Mouse (Mus musculus) thymus, adult 2 months (tissue): ENCODE measurements around the gene Dedd2. TPM values are rescaled to one million over a fixed set of nuclear protein-coding genes. Genes with fewer than 3 reads are reported as not detected.

Source experiments
- DNase-seq: peaks from one replicate; pipeline ENCODE4 v3.0.0; 2021
- H3K27ac ChIP-seq: fragments of 200-500 bp; 2 replicates; pipeline ENCODE4 v1.5.1; 2012; ENCODE audit warnings: low read length, control low read depth; ENCODE audit not compliant: control insufficient read depth, insufficient read depth
- H3K27me3 ChIP-seq: fragments of 200-500 bp; 2 replicates; pipeline ENCODE4 v1.6.1; 2012; ENCODE audit warnings: mild to moderate bottlenecking, low read length, moderate library complexity, mixed read lengths; ENCODE audit not compliant: control insufficient read depth, insufficient read depth
- H3K36me3 ChIP-seq: fragments of 200-500 bp; 2 replicates; pipeline ENCODE4 v1.6.1; 2012; ENCODE audit warnings: mild to moderate bottlenecking, low read length, moderate library complexity; ENCODE audit not compliant: control insufficient read depth, insufficient read depth
- H3K4me1 ChIP-seq: fragments of 200-500 bp; replicated peaks from 2 replicates; pipeline ENCODE4 v1.6.1; 2012; ENCODE audit warnings: low read length; ENCODE audit not compliant: control insufficient read depth, insufficient read depth
- H3K4me3 ChIP-seq: fragments of 200-500 bp; 2 replicates; pipeline ENCODE4 v1.5.1; 2012; ENCODE audit warnings: mild to moderate bottlenecking, low read length, control low read depth, moderate library complexity; ENCODE audit not compliant: control insufficient read depth, insufficient read depth
- CTCF ChIP-seq: fragments of 200-500 bp; IDR thresholded peaks from 2 replicates; pipeline ENCODE4 v1.5.1; 2012; ENCODE audit warnings: mild to moderate bottlenecking, control low read depth, low read length, moderate library complexity, borderline replicate concordance; ENCODE audit not compliant: control insufficient read depth, poor library complexity, insufficient read depth; ENCODE audit errors: extremely low read depth
- POLR2A ChIP-seq: fragments of 200-500 bp; IDR thresholded peaks from 2 replicates; pipeline ENCODE4 v1.6.1; 2012; ENCODE audit warnings: mild to moderate bottlenecking, low read length, control low read depth, moderate library complexity; ENCODE audit not compliant: control insufficient read depth, poor library complexity, insufficient read depth; ENCODE audit errors: extremely low read depth
- WGBS: fragments of 180-500 bp; shearing (Covaris S2); methylation state at CpG from one replicate; pipeline ENCODE4 v1.1.7; 2018; 5-methylcytosine and 5-hydroxymethylcytosine counted together
- polyA plus RNA-seq: library from polyadenylated mRNA; depleted of rRNA; stranded (reverse); fragments of >200 nt; gene quantifications from 2 replicates; pipeline ENCODE4 v1.2.3, GENCODE M21; 2012

Dedd2 gene
- polyA plus RNA-seq, 1 experiment, result 102 TPM

GRCm38 (mm10) chr7:25180512-25180911 is 39.9 kb downstream of the Dedd2 start:
- Histone ChIP-seq H3K27me3 (peaks cover 12% of the 10 kb centered on the region), H3K4me3 (no peak overlapping the region), H3K4me1 (peaks cover 27% of the 10 kb centered on the region), H3K27ac (no peak overlapping the region), H3K36me3 (no peaks in the 10 kb centered on the region)
- TF ChIP-seq POLR2A, result no peak
- TF ChIP-seq CTCF, result no peak
- DNase-seq, result no peak
- WGBS, result 10% methylated on average over 6 of the region's 6 CpGs

GRCm38 (mm10) chr7:25179606-25180161 is 40.7 kb downstream of the Dedd2 start, which contains the start of gene Pou2f2:
Gene Pou2f2 (minus strand): TSS chr7:25179726.
- peaks cover 27% of the 10 kb centered on the region for H3K4me1 ChIP-seq
- H3K27me3 ChIP-seq, result peaks cover 12% of the 10 kb centered on the region
- H3K36me3 ChIP-seq, result no peaks in the 10 kb centered on the region
- DNase-seq, result peak; percentile 83
- H3K27ac ChIP-seq, result no peak within 1 kb of the TSS
- H3K4me3 ChIP-seq, result peak within 1 kb of the TSS; percentile 37
- TF ChIP-seq CTCF (peak; percentile 64; the same call in 1 of the 2 replicates), POLR2A (no peak)
- WGBS, result 3% methylated on average over 44 of the region's 56 CpGs

- Histone ChIP-seq H3K27ac (no peak overlapping the region), H3K4me1 (peaks cover 27% of the 10 kb centered on the region), H3K27me3 (peaks cover 12% of the 10 kb centered on the region), H3K36me3 (no peaks in the 10 kb centered on the region), H3K4me3 (0 out of 2 replicates have a peak overlapping the region, but pooled peaks have one; percentile 6)
- peak; percentile 19 for DNase-seq
- 3% methylated on average over 56 of the region's 56 CpGs for WGBS
- TF ChIP-seq POLR2A, result no peak
- no peak for TF ChIP-seq CTCF
Observed at GRCm38 (mm10) chr7:25178787-25179605, 41.4 kb downstream of the Dedd2 start.

GRCm38 (mm10) chr7:25178317-25178716 is 42.1 kb downstream of the Dedd2 start:
- Histone ChIP-seq H3K27me3 (peaks cover 12% of the 10 kb centered on the region), H3K4me1 (peaks cover 27% of the 10 kb centered on the region), H3K36me3 (no peaks in the 10 kb centered on the region), H3K4me3 (no peak overlapping the region), H3K27ac (no peak overlapping the region)
- no peak for TF ChIP-seq POLR2A
- no peak for TF ChIP-seq CTCF
- 7% methylated on average over 15 of the region's 17 CpGs for WGBS
- DNase-seq, result no peak

GRCm38 (mm10) chr7:25174343-25174742 is 46.1 kb downstream of the Dedd2 start:
- H3K36me3 ChIP-seq, result no peaks in the 10 kb centered on the region
- H3K4me3 ChIP-seq, result no peak overlapping the region
- WGBS, result 87% methylated on average over 11 of the region's 11 CpGs
- no peak for TF ChIP-seq CTCF
- TF ChIP-seq POLR2A, result no peak
- peaks cover 8% of the 10 kb centered on the region; the same call in 1 of the 2 replicates for H3K27me3 ChIP-seq
- no peak overlapping the region for H3K27ac ChIP-seq
- no peak for DNase-seq
- peaks cover 9% of the 10 kb centered on the region; the same call in 1 of the 2 replicates for H3K4me1 ChIP-seq

- WGBS, result 91% methylated on average over 5 of the region's 5 CpGs
- Histone ChIP-seq H3K4me3 (no peak overlapping the region), H3K27ac (no peak overlapping the region), H3K36me3 (no peaks in the 10 kb centered on the region), H3K4me1 (no peaks in the 10 kb centered on the region), H3K27me3 (peaks cover 3% of the 10 kb centered on the region; the same call in 1 of the 2 replicates)
- DNase-seq, result no peak
- no peak for TF ChIP-seq CTCF
- TF ChIP-seq POLR2A, result no peak
Observed at GRCm38 (mm10) chr7:25172669-25173068, 47.7 kb downstream of the Dedd2 start.

- H3K27ac ChIP-seq, result no peak overlapping the region
- H3K4me3 ChIP-seq, result no peak overlapping the region
- no peaks in the 10 kb centered on the region for H3K27me3 ChIP-seq
- WGBS, result 55% methylated on average over 3 of the region's 3 CpGs
- TF ChIP-seq POLR2A (no peak), CTCF (no peak)
- H3K4me1 ChIP-seq, result no peaks in the 10 kb centered on the region
- no peak for DNase-seq
- H3K36me3 ChIP-seq, result no peaks in the 10 kb centered on the region
Observed at GRCm38 (mm10) chr7:25170583-25170982, 49.8 kb downstream of the Dedd2 start.
